Mouse (Mus musculus): ENCODE results near the gene Sds.
"Not testable (repeated sequence)": the region's sequence is repeated elsewhere in the genome, so short reads cannot be mapped to it uniquely, and the experiment has no call there.

Gene Sds

GRCm38 (mm10) chr5:120493440-120493839, 17.1 kb downstream of the Sds start:
- DNase-seq: no peak

- no peak for DNase-seq
These were observed 17.6 kb downstream of the Sds start for GRCm38 (mm10) chr5:120493873-120494395.

- no peak for DNase-seq
These were observed 18.9 kb downstream of the Sds start for GRCm38 (mm10) chr5:120495064-120495702.

GRCm38 (mm10) chr5:120495703-120496226, 19.4 kb downstream of the Sds start:
- no peak for DNase-seq

GRCm38 (mm10) chr5:120497071-120497470, 20.7 kb downstream of the Sds start:
- no peak for DNase-seq

- DNase-seq: no peak
These were observed 22.9 kb downstream of the Sds start for GRCm38 (mm10) chr5:120499202-120499601.

- DNase-seq: not testable (repeated sequence)
These were observed 24.3 kb downstream of the Sds start for GRCm38 (mm10) chr5:120500609-120501008.

GRCm38 (mm10) chr5:120502147-120502621, 25.9 kb downstream of the Sds start:
- no peak for DNase-seq

- no peak for DNase-seq
These were observed 26.4 kb downstream of the Sds start for GRCm38 (mm10) chr5:120502675-120503143.

GRCm38 (mm10) chr5:120503144-120503795, 26.9 kb downstream of the Sds start, which contains the start of gene Plbd2:
Gene Plbd2, minus strand, starts transcription at chr5:120503625.
- peak; percentile 93 for DNase-seq

- peak; percentile 77 for DNase-seq
These were observed 29.0 kb downstream of the Sds start for GRCm38 (mm10) chr5:120505368-120505767.

GRCm38 (mm10) chr5:120505781-120506180, 29.5 kb downstream of the Sds start:
- DNase-seq: no peak

- DNase-seq: no peak
These were observed 30.2 kb downstream of the Sds start for GRCm38 (mm10) chr5:120506490-120506889.

GRCm38 (mm10) chr5:120507311-120507710, 31.0 kb downstream of the Sds start:
- no peak for DNase-seq

GRCm38 (mm10) chr5:120510982-120511642, 34.8 kb downstream of the Sds start, which contains the start of gene Slc8b1:
Gene Slc8b1, plus strand, starts transcription at chr5:120511168.
- DNase-seq: peak; percentile 91

- DNase-seq: no peak
These were observed 35.4 kb downstream of the Sds start for GRCm38 (mm10) chr5:120511643-120512220.

- DNase-seq: no peak
These were observed 36.7 kb downstream of the Sds start for GRCm38 (mm10) chr5:120512911-120513555.

GRCm38 (mm10) chr5:120514031-120514677, 37.8 kb downstream of the Sds start:
- no peak for DNase-seq

GRCm38 (mm10) chr5:120514754-120515153, 38.4 kb downstream of the Sds start:
- DNase-seq: peak; percentile 43

- no peak for DNase-seq
These were observed 39.1 kb downstream of the Sds start for GRCm38 (mm10) chr5:120515451-120515850.

GRCm38 (mm10) chr5:120516221-120516984, 40.1 kb downstream of the Sds start:
- DNase-seq: no peak
